Mouse (Mus musculus) A20 (cell line): ENCODE data around the gene Prr29.
A peak's percentile ranks its signal among the peaks of the same experiment; 100 is the strongest.
"Not testable (repeated sequence)": the region's sequence is repeated elsewhere in the genome, so short reads cannot be mapped to it uniquely, and the experiment has no call there.

ENCODE experiments used
- DNase-seq: peaks from one replicate; pipeline ENCODE4 v3.0.0-alpha.2; 2011; ENCODE audit warnings: low read depth, low spot score

The Prr29 gene

DNA sequence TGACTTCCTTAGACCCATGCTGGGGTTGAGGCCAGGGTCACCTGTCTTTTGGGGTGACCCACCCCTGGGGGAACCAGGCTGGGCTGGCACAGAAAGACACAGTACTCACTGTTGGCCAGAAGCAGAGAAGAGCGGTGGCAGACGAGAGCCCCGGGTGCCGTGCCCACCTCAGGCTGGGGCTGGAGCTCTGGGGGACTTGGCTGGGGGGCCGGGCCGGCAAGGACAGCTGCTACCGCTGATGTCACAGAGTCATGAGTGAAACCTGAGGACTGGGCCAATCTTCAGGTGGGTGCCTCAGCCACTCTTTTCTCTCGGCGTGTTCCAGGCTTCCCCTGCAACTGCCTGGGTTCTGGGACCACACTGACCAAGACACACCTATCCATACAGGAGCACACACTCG is at the start of gene Prr29:
Gene Prr29, plus strand, starts transcription at position 107 of the 400 bp plus-strand sequence.
- DNase-seq, result no peak

DNA sequence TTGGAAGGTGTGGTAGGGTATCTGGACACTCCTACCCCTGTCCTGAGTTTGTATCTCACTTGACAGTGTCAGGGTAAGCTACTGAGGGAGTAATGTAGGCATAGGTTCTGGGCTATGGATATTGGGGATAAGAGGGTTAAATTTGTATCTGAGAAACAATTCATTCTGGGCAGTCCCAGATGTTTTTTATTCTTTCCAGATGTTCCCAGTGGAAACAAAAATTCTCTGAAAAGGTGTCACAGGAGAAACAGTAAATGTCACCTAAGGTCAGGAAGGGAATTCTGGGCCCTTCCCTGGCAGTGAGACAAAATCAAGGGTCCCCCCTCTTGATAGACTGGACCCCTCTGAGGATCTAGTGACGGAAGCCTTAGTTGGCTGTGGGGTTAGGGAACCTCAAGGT is 48.9 kb upstream of the Prr29 start:
- no peak for DNase-seq

DNA sequence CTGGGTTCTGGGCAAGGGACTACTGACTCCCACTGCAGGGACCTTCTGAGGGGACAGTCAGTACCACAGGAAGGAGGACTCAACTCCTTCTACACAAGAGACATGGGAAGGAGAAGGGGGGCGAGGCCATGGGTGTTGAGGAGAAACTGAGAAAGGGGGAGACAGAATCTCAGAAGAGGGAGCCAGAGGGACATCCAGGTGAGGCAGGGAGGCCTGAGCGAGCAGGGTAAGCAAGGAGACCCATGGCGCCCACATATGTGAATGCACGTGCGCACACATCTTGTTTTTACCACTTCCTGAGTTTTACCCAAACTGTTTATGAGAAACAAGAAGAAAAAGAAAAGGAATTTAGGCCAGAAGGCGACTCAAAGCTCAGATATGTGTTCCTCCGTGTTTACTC is 47.5 kb upstream of the Prr29 start:
- DNase-seq, result no peak

DNA sequence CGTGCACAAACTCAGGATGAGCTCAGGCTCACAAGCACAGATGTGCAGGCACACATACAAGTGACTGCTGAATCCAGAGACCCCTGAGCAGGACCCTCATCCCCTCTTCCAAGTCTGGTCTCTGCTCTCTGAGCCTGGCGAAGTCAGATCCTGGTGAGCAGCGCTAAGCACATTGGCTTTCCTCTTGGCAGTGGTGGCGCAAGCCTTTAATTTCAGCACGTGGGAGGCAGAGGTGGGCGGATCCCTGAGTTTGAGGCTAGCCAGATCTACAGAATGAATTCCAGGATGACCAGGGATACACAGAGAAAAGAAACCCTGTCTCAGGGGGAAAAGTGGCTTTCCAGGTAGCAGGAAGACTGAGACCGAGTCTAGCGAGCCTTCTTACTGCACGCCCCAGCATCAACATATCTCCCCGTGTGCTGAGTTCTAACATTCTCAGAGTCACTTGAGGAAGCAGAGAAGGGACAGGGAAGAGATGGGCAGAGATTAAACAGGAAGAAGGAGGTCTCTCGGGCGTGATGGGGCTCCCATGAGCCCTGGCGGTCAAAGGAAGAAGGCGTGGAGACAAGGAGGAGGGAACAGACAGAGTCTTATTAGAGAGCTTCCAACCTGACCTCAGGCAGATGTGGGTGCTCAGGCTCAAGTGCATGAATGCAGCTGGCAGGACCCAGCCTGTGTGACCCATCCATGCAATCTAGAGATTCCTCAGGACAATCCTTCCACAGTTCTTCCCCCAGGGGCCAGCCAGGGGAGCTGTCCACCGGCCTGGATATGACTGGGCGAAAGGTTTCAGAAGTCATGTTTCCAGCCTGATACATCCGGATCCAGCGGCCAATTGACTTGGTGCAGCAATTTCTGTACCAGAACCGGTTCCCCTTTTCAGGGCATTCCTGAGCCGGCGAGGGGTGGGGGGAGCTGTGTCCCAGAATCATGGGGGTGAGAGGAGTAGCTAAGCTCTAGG is 46.6 kb upstream of the Prr29 start:
- no peak for DNase-seq

DNA sequence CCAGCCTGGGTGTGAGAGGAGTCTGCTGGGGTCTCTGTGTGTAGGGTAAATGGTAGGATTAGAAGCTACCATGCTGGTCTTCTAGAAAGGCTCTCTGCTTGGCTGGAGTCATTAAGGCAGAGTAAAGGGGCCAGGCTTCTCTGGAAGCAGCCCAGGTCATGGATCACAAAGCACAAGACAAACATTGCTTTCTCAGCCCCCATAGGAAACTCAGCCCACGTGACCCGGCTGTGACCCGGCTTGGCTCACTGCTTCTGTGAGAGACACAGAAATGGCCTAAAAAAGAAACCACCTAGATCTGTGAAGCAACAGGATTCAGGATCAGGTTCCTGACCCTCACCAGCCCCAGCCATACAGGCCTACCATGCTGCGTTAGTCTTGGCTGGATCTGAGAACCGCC is 40.4 kb upstream of the Prr29 start:
- DNase-seq, result peak; percentile 49

DNA sequence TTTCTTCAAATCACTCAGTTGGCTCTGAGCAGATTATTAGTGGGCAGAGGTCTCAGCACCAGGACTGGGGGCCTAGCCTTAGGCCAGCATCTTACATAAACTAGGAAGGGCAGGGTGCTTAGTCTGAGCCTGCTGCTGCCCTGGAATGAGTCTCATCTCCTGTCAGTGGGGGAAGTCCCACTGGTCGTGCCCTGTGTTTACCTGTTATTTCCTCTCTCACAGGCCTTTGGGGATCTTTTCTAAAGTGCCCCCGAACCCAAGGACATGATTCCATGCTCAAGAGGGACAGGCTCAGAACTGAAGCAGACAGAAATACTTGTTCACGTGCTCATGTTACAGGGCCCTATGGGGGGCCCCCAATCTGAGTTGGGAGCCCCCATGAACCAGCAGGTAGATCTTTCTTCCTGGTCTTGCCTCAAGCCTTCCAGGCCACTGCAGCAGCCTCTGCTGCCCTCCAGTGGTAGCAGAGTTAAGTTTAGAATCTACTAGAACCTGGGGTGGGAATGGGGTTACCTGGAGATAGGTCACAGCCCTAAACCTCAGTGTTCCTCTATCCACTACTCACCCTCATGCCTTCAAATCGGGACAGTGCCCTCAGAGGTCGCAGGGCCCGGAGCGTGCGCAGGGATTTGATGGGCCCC is 39.6 kb upstream of the Prr29 start:
- peak; percentile 92 for DNase-seq

DNA sequence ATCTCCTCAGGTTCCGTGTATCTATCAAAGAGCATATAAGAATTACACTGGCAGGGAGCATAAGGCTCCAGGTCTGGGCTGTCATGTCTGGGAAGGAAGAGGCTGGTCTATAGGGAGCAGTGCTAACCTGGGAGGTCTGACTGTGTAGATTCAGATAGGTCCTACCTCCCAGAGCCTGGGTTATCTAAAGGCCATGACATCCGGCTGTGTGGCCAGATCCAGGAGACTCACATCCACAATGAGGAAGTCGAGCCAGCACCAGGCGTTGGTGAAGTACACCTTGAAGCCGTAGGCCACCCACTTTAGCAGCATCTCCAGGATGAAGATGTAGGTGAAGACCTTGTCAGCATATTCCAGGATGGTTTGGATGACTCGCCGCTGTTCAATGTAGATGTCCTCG is 38.8 kb upstream of the Prr29 start:
- DNase-seq, result no peak

DNA sequence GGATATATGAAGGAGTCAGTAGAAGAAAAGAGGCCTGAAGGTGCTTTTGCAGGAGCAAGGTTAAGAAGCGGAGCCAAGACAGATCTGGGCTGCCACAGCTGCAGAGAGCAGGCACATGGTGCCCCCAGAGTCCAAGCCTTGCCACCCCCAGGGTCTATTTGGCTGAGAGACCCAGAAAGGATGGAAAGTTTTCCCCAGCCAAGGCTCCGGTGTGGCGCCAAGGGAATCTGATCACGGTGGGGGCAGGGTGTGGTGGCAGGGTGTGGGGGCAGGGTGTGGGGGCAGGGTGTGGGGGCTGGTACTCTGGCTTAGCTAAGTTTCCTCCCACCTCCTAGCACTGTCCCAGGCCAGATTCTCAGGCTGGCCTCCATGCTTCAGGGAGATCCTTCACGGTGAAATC is 36.8 kb upstream of the Prr29 start:
- no peak for DNase-seq

DNA sequence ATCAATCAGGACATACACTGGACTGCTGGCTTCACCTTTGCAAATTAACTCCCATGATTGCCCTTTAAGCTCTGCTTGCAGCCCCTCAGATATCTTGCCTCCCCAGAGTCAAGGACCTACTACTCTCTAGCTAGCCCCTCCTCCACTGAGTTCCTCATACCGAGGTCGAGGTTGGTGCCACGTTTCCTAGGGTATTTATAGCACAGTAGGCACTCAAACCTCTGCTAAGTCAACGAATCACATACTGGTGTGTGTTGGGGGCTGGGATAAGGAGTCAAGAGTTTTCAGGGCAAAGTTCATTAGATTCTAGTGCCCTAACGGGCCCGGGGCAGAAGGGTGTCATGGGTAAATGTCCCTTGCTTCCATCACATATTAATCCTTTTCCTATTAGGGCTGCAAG is 36.1 kb upstream of the Prr29 start:
- DNase-seq, result no peak

DNA sequence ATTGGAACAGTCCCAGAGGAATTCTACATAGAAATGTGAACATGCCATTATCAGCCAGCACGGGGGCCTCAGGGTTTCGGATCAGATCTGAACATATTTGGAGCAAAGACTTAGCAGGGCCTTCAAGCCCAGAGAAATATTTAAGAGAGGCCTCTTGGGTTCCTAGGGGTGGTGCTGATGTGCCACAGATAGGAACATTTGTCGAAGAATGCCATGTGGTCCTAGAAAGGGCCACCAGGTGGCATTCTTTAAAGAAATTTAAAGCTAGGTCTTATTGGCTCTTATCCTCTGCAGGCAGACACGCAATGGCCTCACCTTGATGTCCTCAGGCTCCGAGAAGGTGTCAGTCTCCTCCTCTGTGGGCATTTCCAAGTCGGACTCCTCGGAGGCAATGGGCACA is 35.6 kb upstream of the Prr29 start:
- peak; percentile 85 for DNase-seq

DNA sequence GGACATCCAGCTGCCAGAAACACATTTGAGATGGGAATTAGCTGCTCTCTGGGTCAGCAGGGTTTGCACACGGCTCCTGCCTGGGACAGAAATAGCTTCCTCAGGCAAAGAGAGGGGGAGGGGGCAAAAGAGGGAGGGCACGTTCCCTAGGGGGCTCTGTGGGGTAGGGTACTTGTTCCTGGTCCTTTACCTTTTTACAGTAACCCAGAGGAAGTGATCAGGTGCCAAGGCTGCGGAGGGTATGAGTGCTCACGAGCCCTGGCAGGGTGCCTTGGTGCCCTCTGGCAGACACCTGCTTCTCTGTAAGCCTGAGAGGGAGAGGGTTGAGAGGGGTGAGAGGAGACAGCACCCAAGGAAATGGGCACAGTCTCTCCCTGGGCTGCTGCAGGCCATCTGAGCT is 32.8 kb upstream of the Prr29 start:
- DNase-seq, result no peak

DNA sequence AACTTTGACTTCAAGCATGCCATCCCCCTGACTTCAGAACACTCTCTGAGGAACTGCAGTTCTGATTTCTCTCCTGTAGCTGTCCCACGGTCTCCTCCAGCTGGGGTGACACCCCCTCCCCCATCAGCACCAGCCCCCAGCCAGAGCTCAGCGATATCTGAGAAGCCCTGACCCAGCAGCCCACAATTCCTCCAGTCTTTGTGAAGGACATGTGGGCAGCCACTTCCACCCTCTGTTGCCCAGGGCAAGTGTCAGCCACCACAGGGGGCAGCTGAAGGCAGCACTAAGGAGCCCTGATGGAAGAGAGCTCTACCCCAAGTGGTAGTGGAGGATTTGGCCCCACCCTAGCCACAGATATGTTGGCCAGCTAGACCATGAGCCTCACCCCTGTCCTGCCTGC is 31.2 kb upstream of the Prr29 start:
- no peak for DNase-seq

DNA sequence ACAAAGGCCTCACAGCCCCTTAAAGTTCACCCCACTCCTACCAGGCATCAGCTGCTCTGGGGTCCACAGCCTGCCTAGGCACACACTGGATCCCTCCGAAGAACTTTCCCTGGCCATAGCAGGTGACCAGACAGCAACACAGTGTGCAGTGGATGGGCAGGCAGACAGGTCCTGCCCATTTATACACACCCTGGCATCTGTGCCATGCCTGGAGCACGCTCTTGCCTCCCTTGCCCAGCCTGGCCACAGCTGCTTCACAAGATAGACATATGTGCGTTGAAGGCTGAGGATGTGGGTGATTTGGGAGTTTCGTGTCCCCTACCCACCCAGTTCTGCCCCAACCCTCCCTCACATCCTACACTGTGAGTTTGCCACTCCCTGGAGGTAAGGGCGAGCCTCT is 27.2 kb upstream of the Prr29 start:
- DNase-seq, result no peak

DNA sequence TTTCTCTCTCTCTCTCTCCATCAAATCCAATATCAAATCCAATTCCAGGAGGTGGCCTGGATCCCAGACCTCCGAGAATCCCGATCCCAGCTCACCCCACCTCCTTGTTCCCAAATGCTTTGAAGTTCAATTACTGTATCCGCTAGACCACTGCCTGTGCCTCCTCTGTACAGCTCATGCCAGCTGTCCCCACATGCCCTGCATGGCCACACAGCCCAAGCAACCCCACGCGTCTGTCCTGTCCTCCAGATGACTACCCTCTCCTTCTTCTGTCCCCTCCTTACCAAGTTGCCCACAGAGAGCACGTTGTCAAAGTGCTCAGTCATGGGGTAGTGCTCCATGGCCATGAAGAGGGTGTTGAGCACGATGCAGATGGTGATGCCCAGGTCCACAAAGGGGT is 26.4 kb upstream of the Prr29 start:
- no peak for DNase-seq

DNA sequence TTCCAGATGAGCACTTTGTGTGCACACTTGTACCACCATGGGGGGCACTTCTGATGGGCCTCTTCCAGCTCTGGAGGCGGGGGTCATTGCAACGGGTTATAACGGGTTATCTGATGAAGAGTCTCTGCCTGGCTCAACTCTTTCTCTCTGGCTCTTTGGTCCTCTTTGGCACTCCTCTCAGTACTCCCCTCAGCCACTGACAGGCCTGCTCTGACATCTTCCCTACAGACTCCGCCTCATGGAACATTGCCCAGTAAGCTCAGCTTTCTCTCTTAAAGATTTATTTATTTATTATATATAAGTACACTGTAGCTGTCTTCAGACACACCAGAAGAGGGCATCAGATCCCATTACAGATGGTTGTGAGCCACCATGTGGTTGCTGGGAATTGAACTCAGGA is 25.9 kb upstream of the Prr29 start:
- not testable (repeated sequence) for DNase-seq

DNA sequence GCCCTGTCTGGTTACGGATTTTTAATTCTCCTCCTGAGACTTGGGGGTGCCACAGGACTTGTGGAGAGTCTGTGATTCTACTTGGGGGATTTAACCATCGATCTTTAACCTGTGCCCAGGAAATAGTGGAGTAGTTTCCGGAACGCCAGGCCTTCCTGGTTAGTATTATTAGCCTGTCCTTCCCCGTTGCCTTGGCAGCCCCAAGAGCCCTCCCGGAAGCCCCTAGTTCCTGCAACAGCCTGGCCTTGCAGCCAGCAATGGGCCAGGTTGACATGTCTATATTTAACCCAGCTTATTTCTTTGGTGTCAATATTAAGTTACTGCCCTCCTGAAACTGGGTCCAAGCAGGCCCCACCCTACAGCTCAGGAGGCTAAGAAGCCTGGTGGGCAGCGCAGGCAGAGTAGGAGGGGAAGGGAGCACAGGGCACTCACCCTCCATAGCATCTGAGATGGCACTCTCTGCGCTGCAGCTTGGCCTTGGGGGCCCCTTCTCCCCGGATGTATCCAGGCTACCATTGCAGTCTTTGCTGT is 24.2 kb upstream of the Prr29 start:
- no peak for DNase-seq

DNA sequence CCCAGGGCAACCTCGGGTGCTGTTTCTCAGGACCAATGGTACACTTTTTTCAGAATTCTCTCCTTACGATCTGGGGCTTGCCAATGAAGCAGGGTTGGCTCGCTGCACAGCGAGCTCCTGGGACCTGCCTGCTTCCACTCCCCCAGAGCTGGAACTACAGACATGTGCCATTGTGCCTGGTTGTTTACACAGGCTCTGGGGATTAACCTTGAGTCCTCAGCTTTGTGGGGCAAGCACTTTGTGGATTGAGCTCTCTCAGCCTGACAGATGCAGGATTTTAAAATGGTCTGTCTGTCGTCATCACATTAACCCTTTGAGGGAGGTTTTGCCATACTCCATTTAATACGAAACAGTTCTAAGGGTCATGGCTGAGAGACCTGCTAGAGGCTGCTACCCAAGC is 20.4 kb upstream of the Prr29 start:
- DNase-seq, result no peak

DNA sequence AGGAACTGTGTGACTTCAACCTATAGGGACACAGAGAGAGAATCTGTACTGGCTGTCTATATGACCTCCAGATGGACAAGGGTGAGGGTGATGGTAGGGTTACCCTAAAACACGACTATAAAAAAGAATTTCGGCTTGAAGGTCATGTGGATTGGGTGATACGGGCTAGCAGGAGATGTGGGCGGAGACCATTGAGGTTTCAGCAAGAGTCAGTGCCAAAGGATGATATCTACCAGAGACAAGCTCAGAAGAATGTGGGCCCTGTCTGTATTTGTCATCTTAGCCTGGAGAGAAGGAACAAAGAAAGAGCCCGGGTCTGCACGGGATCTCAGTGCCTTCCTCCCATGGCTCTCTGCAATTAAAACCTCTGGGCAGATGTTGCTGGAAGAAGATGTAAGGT is 15.5 kb upstream of the Prr29 start:
- no peak for DNase-seq

DNA sequence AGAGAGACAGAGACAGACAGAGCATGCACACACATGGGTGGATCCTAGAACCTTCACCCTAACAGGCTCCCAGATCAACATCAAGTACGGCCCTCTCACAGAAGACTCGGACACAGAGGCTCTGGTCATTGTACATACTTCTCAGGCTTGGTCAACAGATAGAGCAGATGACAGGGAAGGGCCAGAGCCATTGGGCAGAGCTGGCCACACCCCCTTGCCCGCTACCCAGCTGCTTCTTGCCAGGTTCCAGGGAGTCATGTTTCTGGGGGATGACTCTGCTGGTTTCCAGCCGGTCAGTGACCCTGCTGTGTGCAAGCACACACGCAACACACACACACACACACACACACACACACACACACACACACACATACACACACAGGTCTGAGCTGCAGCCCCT is 14.4 kb upstream of the Prr29 start:
- no peak for DNase-seq

DNA sequence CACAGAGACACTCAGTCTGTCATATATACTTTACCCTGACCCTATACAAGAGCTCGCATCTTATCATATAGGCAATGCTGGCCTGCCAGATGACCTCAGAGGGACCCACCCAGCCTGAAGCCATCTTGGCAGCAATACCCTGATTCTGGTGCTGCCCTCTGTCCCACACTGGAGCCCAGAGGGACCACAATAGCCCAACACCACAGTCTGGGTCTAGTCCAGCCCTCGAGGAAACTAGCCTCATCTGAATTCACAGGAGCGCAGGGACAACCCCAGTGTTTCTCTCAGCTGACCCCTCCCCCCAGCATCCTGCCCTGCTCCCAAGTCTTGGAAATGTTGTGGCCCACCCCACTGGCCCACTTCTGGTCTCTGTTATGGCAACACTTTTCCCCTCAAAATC is 14.0 kb upstream of the Prr29 start:
- no peak for DNase-seq

DNA sequence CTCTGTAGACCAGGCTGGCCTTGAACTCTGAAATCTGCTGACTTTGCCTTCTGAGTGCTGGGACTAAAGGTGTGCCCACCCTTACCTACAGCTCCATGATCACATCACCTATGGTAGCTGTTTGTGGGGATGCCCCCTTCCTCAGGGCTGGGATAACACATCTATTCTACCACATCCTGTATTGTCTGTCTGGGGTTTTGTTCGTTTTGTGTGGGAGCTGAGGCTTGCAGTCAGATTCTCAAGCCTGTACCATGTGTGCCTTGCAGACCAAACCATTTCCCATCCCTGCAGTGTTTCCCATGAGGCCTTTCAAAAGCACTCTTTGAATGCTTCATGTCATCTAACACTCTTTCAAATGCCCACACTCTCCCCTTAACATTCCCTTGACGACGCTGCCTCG is 13.3 kb upstream of the Prr29 start:
- DNase-seq, result no peak

DNA sequence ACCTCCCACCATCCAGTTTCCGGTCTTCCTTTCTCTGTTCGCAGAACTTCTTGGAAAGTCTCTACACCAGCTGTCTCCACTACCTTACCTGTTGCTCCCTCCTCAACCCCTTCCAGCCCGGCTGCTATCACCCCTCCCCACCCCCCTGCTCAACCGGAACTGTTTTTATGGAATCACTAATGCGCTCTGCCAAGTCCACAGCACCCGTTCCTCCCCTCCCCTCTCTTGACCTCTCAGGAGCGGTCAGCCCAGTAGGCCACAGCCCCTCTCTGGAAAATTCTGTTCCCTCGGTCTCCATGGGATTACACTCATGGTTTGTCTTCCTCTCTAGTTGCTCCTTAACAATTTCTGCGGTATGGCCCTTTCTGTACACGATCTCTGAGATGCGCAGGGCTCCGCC is 12.1 kb upstream of the Prr29 start, which contains the start of gene Scn4a:
Gene Scn4a, minus strand, starts transcription at position 101 of the 400 bp plus-strand sequence.
- no peak for DNase-seq

DNA sequence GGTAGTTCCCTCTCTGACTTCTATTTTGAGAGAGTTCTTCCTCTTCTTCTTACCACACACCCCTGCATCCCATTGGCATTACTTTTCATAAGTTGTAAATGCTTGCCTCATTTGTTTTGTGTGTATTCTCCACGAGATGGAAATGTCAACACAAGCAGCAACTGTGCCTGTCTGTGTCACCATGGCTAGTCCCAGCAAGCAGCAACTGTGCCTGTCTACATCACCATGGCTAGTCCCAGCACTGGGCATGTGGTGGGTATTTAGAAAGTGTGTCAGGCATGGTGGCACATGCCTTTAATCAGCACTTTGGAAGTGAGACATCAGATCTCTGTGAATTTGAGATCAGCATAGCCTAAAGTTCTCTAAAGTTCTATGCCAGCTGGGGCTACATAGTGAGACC is 11.1 kb upstream of the Prr29 start:
- DNase-seq, result no peak
